Comparison of ENCODE assay signal across 8 mouse cellular contexts in genomic region chr6:34318172-34318571, GRCm38 (mm10). TPM values are rescaled to one million over a fixed set of nuclear protein-coding genes. Genes with fewer than 3 reads are reported as not detected.
DNase-seq lines count a peak whose midpoint lies in the region; ATAC-seq and TF ChIP-seq lines count a peak whose summit lies in the region.

No protein-coding gene starts in this region.

- DNase-seq in heart, adult 18-20 months, result peak; percentile 25 to 48
- no peak for DNase-seq in heart, adult 11 months
- no peak for DNase-seq in ES-E14 (ENCODE audit: low read depth, low spot score)
- peak; percentile 24 for DNase-seq in cerebellum, adult 9-10 months
- no peak for DNase-seq in left cerebral cortex, adult 18-20 months (ENCODE audit: low spot score in 2 of 2)

- no peak for ATAC-seq in intestine, postnatal 0 days
- ATAC-seq in lung, embryonic 15.5 days (ENCODE audit: borderline replicate concordance, extremely low read depth, low FRiP score, low TSS enrichment), result no peak
- ATAC-seq in megakaryocyte-erythroid progenitor cell, adult 5-6 weeks (replicated peaks; ENCODE audit: low FRiP score, low TSS enrichment, poor library complexity, severe bottlenecking), result no peak

- H3K9me3 ChIP-seq in ES-E14 (ENCODE audit: control insufficient read depth, insufficient read depth, low read depth, low read length), result no peaks in the 10 kb centered on the region
- no peaks in the 10 kb centered on the region for H3K9me3 ChIP-seq in intestine, postnatal 0 days (ENCODE audit: control insufficient read depth)
- H3K9me3 ChIP-seq in lung, embryonic 15.5 days, result no peaks in the 10 kb centered on the region

- H3K27me3 ChIP-seq in intestine, postnatal 0 days (replicated peaks; ENCODE audit: control insufficient read depth, insufficient read depth, low read length), result no peaks in the 10 kb centered on the region
- H3K27me3 ChIP-seq in lung, embryonic 15.5 days, result no peaks in the 10 kb centered on the region

- 40% methylated on average over 5 of the region's 5 CpGs for WGBS in intestine, postnatal 0 days
- 22% methylated on average over 5 of the region's 5 CpGs for WGBS in lung, embryonic 15.5 days

- H3K4me2 ChIP-seq in intestine, postnatal 0 days (replicated peaks; ENCODE audit: low read depth), result peak overlapping the region; percentile 98
- H3K4me2 ChIP-seq in lung, embryonic 15.5 days, result peak overlapping the region; percentile 90

- peaks cover 4 to 7% of the 10 kb centered on the region in 2 experiments; a peak in 3 of 4 replicates for H3K4me1 ChIP-seq in ES-E14 (ENCODE audit: control insufficient read depth in 2 of 2, insufficient read depth in 2 of 2, low read length in 2 of 2, poor library complexity in 1 of 2)
- 0 out of 2 replicates have a peak, but pooled peaks cover 3% of the 10 kb centered on the region for H3K4me1 ChIP-seq in intestine, postnatal 0 days (replicated peaks; ENCODE audit: control insufficient read depth, insufficient read depth, low read length)
- H3K4me1 ChIP-seq in lung, embryonic 15.5 days, result peaks cover 19% of the 10 kb centered on the region; the same call in 1 of the 2 replicates

- H3K4me3 ChIP-seq in ES-E14 (ENCODE audit: insufficient read depth in 1 of 2, low read depth in 1 of 2, low read length in 2 of 2, poor library complexity in 1 of 2, severe bottlenecking in 1 of 2), result peak overlapping the region in 1 of 2 experiments; percentile 83; a peak in 1 of 4 replicates
- H3K4me3 ChIP-seq in intestine, postnatal 0 days (ENCODE audit: low read depth, low read length), result peak overlapping the region; percentile 73
- H3K4me3 ChIP-seq in lung, embryonic 15.5 days, result peak overlapping the region; percentile 64

- no peak overlapping the region for H3K27ac ChIP-seq in ES-E14 (ENCODE audit: insufficient read depth, low read depth, low read length, poor library complexity, severe bottlenecking)
- H3K27ac ChIP-seq in intestine, postnatal 0 days (ENCODE audit: low read depth, low read length), result no peak overlapping the region
- H3K27ac ChIP-seq in lung, embryonic 15.5 days, result no peak overlapping the region

- H3K9ac ChIP-seq in ES-E14 (ENCODE audit: insufficient read depth, low read depth, low read length, poor library complexity, severe bottlenecking), result no peak overlapping the region
- H3K9ac ChIP-seq in intestine, postnatal 0 days (ENCODE audit: low read depth, low read length), result no peak overlapping the region
- H3K9ac ChIP-seq in lung, embryonic 15.5 days, result no peak overlapping the region

- in situ Hi-C loops in ES-E14 (cut with MboI; ENCODE audit: low sequenced_read_pairs in 2 of 2, unreplicated experiment in 2 of 2), result no loop called here

- H3K36me3 ChIP-seq in ES-E14 (ENCODE audit: control insufficient read depth, insufficient read depth, low read length, poor library complexity, severe bottlenecking), result peaks cover 3% of the 10 kb centered on the region; the same call in 1 of the 2 replicates
- no peaks in the 10 kb centered on the region for H3K36me3 ChIP-seq in intestine, postnatal 0 days (ENCODE audit: control insufficient read depth, insufficient read depth)
- no peaks in the 10 kb centered on the region for H3K36me3 ChIP-seq in lung, embryonic 15.5 days

- TF ChIP-seq CTCF in intestine, postnatal 0 days (IDR thresholded peaks at IDR 0.05; ENCODE audit: low read depth), result no peak

TF ChIP-seq in ES-E14, 5 proteins besides CTCF, POLR2A, EP300 and RAD21:
- TF ChIP-seq MAFK (IDR thresholded peaks at IDR 0.05; ENCODE audit: insufficient read depth, low read depth, low read length) (0 out of 2 replicates have a peak, but pooled peaks have one; percentile 10), ZC3H11A (IDR thresholded peaks at IDR 0.05; ENCODE audit: borderline replicate concordance, low read depth, low read length) (no peak), ZNF384 (IDR thresholded peaks at IDR 0.05; ENCODE audit: low read depth, low read length) (no peak), HCFC1 (IDR thresholded peaks at IDR 0.05; ENCODE audit: borderline replicate concordance, insufficient read depth, low read length) (no peak), CHD2 (IDR thresholded peaks at IDR 0.05; ENCODE audit: low read depth, low read length) (no peak)

RNA-seq across cellular contexts. Expression of gene Akr1b3, which starts 0.9 kb away (rescaled TPM):
- 100 to 1,000 TPM; 275 to 331 TPM for total RNA-seq in heart, adult 18-20 months (2021)
- total RNA-seq in ES-E14 (2012; rRNA removed), result 321 and 431 TPM in 2 replicates
- 69.4 and 72.9 TPM in 2 replicates for polyA plus RNA-seq in intestine, postnatal 0 days (2015; fragmentation: Nextera tagmentation; extraction: Ambion mirVana)
- 146 and 154 TPM in 2 replicates for polyA plus RNA-seq in lung, embryonic 15.5 days (2015; fragmentation: Nextera tagmentation; extraction: Ambion mirVana)
- 136 and 183 TPM in 2 replicates for total RNA-seq in megakaryocyte-erythroid progenitor cell, adult 5-6 weeks (2014; fragmentation: Nextera tagmentation)
- 72.9 and 78.5 TPM in 2 replicates for total RNA-seq in megakaryocyte-erythroid progenitor cell, adult 5-6 weeks (2017)
- total RNA-seq in left cerebral cortex, adult 18-20 months (2021), result 10 to 100 TPM; 51.2 to 55.2 TPM

RNA-seq across cellular contexts. Expression of gene Akr1b8, which starts 35.7 kb away (rescaled TPM):
- total RNA-seq in heart, adult 18-20 months (2021), result 1 to 10 TPM; 3.1 to 5.0 TPM
- 12.3 and 25.1 TPM in 2 replicates for total RNA-seq in ES-E14 (2012; rRNA removed)
- 5.8 and 6.5 TPM in 2 replicates for polyA plus RNA-seq in intestine, postnatal 0 days (2015; fragmentation: Nextera tagmentation; extraction: Ambion mirVana)
- polyA plus RNA-seq in lung, embryonic 15.5 days (2015; fragmentation: Nextera tagmentation; extraction: Ambion mirVana), result 8.6 and 9.8 TPM in 2 replicates
- total RNA-seq in megakaryocyte-erythroid progenitor cell, adult 5-6 weeks (2014; fragmentation: Nextera tagmentation), result not detected in 2 replicates
- total RNA-seq in megakaryocyte-erythroid progenitor cell, adult 5-6 weeks (2017), result not detected in 2 replicates
- under 1 TPM; 0.44 to 0.98 TPM for total RNA-seq in left cerebral cortex, adult 18-20 months (2021)

Comparison
In these comparisons a context has a peak if more than half of its experiments do, and no peak if none do; other contexts are left out.
1. DNase-seq: peak in heart, adult 18-20 months (2 of 2) and cerebellum, adult 9-10 months (single experiment); none in heart, adult 11 months (single experiment), ES-E14 (single experiment) and left cerebral cortex, adult 18-20 months (0 of 2).